Mouse (Mus musculus): ENCODE results near the gene Oas1g.
"Not testable (repeated sequence)": the region's sequence is repeated elsewhere in the genome, so short reads cannot be mapped to it uniquely, and the experiment has no call there.

The Oas1g gene

DNA sequence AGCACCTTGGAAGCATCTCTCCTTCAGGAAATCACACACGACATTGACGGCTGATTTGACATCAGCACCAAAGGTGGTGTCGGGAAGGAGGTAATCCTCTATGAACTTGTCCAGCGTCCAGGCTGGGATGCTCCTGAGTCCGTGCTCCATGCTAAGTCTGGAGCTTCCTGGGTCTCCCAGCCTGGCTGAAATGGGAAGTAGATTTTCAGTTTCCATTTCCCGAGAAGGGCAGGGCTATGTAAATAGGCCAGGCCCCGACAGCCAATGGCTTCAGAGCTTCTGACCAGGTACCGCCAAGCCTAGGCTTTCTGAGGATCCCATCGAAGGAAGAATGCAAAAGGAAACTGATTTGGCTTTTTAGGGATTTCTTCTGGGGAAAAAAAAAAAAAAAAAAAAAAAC, at the start of gene Oas1g:
Oas1g (minus strand) TSS at position 201 of the 400 bp plus-strand sequence.
- not testable (repeated sequence) for DNase-seq (ENCODE audit: low spot score in 2 of 2)

DNA sequence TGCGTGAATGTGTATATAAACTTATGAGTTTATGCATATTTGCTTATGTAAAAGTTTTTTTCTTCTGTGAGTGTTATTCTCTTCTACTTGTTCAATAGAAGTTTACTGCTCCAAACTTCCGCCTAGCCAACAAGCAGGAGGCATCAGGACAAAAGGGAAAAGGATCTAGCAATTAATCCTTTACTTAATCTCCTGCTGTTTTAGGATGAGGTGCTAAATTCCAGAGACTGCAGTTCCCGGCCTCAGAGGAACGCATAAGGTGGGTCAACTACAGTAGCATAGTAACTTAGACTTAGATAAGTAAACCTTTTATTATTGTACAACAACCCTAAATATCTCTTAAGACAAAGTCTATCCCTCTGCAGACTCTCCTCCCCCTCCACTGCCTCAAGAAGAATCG, 46.6 kb upstream of the Oas1g start:
- DNase-seq (ENCODE audit: low spot score in 2 of 2) = no peak

DNA sequence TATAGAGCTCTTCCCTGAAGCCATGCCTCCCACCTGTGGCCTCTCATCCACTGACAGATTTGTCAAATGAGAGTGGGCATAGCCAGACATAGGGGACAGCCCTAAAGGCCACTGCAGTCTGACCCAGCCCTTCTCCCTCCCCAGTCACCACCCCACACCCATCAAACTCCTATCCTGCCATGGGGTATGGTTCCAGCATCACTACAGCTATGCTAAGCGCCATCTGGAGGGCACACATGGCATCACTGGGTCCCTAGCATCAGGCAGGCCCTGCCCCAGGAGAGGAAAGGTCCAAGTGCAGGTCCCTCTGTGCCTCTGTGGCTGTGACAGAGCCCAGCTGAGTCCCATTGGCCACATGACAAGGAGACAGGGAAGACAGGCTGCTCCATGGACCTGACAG, 39.6 kb upstream of the Oas1g start:
- no peak for DNase-seq (ENCODE audit: low spot score in 2 of 2)

DNA sequence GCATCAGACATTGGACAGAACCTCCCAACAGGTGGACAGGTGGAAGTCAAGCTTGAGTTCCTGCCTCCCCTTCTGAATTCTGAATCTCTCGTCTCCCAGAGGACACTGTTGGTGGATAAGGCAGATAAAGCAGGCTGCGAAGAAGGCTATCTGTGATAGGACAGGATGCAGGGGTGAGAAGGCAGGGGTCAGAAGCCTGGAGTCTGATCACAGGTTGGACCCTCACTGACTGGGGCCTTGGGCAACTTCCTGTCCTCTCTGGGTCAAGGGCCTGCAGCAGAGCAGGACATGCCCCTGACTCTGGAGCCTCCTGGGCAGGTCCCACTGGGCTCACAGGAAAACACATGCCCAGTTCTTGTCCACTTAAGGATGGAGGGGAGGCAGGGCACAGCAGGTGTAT, 38.9 kb upstream of the Oas1g start:
- not testable (repeated sequence) for DNase-seq (ENCODE audit: low spot score in 2 of 2)

DNA sequence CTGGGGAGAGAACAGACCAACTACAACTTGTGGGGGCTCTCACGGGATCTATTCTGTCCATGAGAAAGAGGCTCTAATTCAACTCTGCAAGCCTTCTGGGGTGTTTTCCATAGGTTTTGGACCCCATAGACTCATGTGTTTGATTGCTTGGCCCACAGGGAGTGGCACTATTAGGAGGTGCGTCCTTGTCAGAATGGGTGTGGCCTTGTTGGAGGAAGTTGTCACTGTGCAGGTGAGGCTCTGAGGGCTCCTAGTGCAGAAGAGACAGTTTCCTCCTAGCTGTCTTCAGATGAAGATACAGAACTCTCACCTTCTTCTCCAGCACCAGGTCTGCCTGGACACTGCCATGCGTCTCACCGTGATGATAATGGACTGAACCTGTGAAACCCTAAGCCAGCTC, 37.1 kb upstream of the Oas1g start:
- DNase-seq (ENCODE audit: low spot score in 2 of 2) = not testable (repeated sequence)

DNA sequence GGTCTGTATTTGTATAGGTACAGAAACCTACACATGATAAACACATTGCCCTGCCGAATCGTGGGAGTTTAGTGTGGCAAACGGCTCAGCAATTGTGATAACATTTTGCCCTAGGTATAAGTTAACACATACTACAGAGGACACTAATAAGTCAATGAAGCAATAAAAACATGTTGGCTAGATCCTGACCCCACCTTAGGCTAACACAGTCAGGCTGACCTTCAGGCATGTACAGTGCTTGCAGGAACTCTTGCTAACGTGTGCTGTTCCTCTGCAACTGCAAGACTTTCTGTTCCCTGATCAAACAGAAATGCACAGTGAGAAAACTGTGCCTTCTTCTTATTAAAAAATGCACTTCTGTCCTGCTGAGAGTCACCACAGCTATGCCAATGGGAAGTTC, 36.6 kb upstream of the Oas1g start:
- DNase-seq (ENCODE audit: low spot score in 2 of 2) = no peak

DNA sequence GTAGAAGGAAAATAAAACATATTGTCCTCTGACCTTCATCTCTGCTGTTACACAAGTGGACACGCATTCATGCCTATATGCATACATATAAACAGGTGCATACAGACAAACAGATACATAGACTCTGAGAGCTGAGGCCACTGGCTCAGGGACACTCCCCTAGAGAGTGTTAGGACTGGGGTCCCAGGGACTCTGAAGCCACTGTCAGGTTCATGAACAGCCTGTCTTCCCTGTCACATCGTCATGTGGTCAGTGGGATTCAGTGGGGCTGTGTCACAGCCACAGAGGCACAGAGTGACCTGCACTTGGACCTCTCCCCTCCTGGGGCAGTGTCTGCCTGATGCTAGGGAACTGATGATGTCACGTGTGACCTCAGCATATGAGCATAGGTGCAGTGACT, 32.9 kb upstream of the Oas1g start:
- no peak for DNase-seq (ENCODE audit: low spot score in 2 of 2)

DNA sequence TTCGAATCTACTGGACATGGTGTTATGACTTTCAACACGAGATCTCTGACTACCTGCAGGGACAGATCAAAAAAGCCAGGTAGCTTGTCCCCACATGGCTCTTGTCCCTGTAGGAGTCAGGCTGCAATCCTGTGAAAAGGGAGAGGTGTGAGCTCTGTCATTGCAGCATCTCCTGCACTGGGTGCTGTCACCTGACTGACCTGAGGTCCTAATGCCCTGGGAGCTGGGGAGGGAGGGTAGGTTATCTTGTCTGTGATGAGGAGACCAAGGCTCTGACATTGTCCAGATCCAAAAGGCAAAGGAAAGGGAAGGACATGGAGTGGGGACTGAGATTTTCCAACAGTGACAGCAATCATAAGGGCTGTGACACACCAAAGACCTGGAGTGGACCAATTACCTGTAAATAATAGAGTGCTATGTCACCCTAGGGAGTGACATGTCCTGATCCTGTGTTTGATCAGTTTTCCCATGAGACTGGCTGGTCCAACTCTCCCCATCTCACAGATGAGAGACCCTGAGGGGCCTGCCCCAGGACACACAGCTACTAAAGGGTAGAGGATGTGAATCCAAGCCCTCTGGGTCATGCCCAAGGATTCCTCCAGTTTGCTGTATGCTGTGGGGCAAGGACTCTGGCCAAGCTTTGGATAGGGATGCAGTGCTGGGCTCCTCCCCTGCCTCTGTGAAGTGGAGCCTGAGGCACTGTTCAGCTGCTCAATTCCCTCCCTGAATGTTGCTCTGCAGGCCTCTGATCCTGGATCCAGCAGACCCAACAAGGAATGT, 31.9 kb upstream of the Oas1g start:
- not testable (repeated sequence) for DNase-seq (ENCODE audit: low spot score in 2 of 2)

DNA sequence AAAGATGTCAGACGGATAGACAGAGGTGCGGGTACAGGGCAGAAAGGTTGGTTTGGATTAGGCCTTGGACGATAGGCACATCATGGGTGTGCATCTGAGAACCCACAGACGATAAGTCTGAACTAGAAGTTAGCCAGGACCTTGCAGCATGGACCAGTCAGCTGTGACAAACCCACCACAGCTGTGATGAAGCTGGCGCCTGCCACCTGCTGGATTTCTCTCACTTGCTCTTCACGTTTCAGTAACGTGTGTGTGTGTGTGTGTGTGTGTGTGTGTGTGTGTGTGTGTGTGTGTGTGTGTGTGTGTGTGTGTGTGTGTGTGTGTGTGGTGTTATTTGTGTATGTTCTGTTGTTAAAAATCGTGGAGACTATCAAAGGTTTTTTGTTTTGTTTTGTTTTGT, 26.8 kb upstream of the Oas1g start, which contains the start of gene Oas1d:
Oas1d (plus strand) TSS at position 333 of the 400 bp plus-strand sequence.
- DNase-seq (ENCODE audit: low spot score in 2 of 2) = not testable (repeated sequence)

DNA sequence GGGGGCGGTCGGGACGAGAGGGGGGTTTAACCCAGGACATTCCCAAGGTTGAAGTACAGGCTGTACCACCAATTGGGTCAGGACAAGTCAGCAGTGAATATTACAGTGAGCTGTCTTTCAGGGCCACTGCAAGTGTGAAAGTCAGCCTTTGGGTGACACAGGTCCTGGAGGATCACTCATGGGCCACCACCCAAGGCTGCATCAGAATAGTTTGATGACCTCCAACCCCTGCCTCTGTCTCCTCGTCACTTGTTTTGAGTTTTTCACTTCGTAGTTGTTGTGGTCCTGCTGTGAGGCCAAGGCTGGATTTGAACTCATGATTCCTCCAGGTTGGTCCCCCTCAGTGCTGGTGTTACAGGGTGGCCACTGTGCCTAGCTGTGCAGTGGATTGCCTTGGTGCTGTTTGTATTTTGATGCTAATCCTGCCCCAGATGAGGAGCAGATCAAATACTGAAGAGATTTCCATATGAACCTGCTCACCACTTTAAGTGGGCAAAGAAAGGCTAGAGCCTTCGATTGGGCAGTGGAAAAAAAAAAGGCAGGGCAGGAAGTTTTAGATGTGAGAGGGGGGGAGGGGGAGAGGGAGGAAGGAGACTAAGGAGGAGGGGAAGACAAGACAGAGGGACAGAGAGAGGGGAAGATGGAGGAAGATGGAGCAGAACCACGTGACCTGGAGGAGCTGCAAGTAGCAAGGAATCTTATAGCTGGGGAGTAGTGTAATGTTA, 20.9 kb upstream of the Oas1g start:
- no peak for DNase-seq (ENCODE audit: low spot score in 2 of 2)

DNA sequence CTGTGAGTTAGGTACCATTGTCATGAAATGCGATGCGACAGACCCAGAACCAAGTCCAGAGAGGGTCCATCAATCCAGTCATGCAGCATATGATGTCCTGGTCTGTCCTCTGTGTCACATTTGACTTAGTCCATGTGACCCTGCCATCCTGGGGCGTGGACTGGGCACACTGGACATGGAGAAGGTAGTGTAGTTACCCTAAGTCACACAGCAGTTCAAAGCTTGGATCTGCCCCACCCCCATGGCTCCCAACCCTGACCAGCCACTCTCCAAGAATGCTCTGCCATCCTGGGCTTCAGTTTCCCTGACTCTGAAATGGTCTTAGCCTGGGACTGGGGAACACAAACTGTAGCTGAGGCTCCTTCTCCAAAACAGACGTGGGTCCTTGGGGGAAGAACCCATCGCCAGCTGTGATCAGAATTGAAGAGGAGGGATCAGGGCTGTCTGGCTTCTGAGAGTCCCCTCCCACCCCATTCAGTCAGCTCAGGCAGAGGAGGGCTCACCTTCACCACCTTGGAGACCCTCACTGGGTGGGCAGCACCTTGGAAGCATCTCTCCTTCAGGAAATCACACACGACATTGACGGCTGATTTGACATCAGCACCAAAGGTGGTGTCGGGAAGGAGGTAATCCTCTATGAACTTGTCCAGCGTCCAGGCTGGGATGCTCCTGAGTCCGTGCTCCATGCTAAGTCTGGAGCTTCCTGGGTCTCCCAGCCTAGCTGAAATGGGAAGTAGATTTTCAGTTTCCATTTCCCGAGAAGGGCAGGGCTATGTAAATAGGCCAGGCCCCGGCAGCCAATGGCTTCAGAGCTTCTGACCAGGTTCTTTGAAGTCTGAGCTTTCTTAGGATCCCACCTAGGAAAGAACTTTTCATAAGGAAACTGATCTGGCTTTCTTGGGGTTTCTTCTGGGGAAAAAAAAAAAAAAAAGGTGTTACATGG, 19.6 kb upstream of the Oas1g start, which contains the start of gene Oas1a:
Oas1a (minus strand) TSS at position 731 of the 943 bp plus-strand sequence.
- not testable (repeated sequence) for DNase-seq (ENCODE audit: low spot score in 2 of 2)

DNA sequence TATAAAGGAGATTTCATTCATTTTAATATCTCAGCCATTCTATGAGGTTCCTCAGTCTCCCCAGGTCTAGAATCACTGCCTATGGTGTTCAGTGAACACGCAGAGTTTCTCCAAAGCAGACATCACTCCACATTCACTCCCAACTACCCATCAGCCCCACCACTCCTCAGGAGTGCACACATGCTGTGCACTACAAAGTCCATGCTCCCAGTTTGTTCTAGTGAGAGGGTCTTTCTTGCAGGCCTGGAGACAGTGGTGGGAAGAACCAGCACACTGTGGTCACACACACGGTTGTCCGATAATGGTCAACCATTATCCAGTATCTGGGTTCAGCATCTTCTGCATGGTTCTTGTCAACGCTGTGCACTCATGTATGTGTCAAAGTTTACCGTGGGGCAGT, 14.6 kb upstream of the Oas1g start:
- DNase-seq (ENCODE audit: low spot score in 2 of 2) = no peak

DNA sequence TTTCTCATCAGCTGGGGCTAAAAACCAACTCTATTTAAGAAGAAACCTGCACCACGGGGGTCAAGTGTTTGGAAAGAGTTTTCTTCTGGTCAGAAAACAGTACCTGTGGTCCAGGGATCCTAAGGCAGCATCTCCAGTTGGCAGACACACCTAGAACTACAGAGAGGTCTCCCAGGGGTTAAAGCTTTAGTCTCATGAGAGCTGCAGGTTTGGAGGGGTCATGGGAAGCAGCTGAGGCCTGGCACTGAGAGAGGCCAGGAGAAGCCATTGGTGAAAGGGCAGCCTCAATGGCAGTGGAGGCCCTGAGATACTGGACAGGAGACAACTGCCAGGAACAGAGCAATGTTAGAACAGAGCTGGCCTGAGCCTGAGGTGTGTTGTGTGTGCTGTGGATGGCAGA, 13.3 kb upstream of the Oas1g start:
- no peak for DNase-seq (ENCODE audit: low spot score in 2 of 2)

DNA sequence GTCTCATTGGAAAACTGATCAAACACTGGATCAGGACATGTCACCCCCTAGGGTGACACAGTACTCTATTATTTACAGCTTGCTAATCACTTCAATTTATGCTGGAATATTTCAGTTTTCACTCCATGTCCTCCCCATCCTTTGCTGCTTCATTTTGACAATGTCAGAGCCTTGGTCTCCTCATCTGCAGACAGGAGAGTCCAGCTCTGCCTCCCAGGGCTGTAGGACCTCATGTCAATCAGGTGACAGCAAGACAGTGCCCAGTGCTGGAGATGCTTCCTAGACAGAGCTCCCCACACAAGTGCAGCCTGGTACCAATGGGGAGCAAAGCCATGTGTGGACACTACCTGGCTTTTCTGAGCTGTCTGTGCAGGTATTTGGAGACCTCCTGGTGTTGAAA, 11.3 kb upstream of the Oas1g start:
- no peak for DNase-seq (ENCODE audit: low spot score in 2 of 2)

DNA sequence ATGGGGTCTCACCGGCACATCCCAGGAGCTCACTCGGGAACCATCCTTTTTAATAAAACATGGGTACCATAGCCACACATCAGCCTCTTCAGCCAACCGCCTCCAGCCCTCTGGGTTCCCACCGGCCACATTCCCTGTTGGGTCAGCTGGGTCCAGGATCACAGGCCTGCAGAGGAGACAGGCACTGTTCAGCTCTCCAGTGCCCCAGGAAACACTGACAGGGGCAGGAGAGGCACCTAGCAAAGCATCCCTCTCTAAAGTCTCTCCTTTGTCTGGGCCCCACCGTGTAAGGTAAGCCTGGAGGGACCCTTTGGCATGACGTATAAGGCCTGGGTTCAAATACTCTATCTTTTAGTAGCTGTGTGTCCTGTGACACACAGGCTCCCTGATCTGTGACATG, 10.9 kb upstream of the Oas1g start:
- no peak for DNase-seq (ENCODE audit: low spot score in 2 of 2)

DNA sequence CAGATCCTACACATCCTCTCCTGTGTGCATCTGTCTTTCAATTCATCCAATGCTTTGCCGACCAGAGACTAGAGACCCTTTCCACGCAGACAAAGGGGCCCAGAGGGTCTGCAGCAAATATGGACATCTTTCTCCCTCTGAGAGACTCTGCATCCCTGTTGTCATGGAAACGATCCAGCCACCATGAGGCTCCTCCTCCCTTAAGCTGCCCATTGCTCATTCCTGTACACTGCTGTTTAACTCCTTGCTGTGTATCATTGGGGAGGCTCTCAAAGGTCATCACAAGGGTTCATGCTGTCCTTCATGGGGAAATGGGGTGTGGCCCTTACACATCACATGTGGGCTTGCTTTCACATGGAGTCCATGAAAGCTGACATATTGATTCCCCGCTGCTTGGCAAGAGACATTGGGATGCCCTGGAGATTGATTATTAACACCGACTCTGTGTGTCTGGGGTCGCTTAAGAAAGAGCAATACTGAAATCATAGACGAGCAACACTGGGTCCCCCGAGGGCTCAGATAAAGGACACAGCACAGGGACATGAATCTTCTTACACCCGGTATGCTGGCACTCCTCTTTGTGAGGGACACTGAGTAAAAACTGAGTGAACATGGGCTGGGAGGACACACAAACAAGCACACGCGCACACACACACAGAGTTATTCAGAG, 8.0 kb upstream of the Oas1g start:
- no peak for DNase-seq (ENCODE audit: low spot score in 2 of 2)

DNA sequence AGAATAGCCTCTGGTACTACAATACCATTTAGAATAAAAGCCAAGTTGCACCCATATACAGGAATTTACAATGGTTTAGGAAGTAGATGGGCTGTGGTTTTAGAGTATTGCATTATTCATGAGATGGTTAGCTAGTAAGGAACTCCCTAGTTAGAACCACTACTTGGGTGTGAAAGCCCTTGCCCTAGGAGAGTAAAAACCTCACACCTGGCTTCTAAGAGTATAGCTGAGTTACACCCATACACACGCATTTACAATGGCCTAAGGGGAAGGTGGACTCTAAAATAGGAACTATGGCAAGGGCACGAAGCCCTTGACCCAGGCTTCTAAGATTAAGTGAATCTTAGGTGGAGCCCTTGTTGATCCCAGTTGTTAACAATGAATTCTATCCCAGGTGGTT, 7.3 kb upstream of the Oas1g start:
- not testable (repeated sequence) for DNase-seq (ENCODE audit: low spot score in 2 of 2)

DNA sequence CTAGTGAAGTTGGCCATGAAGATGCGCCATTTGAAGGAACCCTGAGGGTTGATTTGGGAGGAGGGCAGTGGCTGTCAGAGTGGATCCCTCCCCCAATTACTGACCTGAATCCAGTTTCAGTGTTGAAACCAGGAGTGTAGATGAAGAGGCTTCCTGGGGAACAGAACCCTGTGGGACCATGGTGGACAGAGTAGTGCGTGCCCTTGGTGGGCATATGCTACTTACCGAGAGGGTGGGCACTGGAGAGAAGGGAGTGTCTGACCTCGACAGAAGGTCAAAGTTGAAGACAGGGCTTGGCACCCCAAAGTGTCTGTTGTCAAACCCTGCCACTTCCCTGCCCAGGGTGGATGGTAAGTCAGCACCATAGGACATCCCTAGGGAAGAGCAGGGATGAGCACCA, 6.5 kb upstream of the Oas1g start:
- not testable (repeated sequence) for DNase-seq (ENCODE audit: low spot score in 2 of 2)

DNA sequence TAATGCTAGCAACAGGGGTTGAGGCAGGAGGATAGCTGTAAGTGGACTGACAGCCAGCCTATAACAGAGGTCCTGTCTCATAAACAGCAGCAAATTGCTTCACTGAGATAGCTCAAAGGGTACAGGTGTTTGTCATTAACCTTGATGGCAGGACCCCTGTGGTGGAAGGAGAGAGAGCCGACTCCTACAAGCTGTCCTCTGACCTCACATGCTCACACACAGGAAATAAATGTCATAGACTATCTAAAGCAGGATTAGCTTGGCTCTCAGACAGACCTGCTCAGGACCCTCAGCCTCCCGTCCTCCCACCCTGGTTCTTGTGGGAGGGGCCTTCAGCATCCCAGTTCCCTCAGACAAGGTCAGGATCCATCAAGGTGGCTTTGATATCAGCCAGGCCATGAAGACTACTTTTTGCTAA, 4.8 kb upstream of the Oas1g start:
- no peak for DNase-seq (ENCODE audit: low spot score in 2 of 2)

DNA sequence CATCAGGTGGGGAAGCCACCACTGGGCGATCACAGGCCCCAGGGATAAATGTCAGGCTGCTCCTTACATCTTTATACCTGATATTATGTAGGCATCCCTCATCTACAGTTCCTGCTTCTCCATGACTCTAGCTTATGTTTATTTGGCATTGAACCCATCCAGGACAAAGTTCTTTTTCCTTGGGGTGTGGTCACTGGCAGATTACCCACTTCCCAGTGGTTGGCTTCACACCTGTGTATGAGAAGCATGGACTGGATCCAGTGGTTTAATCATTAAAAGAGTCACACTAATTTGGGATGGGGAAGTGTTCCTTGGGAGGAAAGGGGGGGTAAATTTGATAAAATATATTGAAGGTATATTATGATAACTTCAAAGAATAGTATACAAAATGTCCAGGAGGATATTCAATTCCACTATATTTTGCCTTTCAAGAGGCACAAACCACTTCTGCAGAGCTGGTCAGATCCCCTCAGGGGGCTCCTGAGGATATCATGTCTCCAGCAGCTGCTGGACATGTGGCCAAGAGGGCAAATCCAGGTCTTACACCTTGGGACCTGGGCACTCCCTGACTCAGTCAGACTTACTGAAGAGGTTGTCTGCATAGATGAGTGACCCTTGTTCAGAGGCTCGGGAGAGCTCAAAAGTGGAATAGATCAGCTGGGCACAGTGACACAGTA, 4.3 kb upstream of the Oas1g start:
- not testable (repeated sequence) for DNase-seq (ENCODE audit: low spot score in 2 of 2)

DNA sequence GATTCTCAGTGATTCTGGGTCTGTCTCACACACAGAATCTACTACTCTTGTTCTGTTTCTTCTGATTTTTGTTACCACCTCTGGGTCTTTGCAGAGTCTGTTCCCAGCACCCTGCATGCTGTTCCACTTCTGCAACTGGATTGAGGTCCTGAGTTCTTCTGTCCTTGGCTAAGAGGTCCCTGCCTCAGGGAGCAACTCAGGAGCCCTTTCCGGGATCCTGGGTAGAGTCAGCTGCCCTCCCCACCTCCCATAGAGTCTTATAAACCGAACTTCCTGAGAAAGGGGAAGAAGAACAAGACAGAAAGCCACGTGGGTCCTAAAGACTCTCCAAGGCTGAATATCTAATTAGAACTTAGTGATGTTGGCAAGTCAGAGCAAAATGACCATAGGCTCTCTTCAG, 3.6 kb upstream of the Oas1g start:
- DNase-seq (ENCODE audit: low spot score in 2 of 2) = no peak

All from right cerebral cortex, adult 2 months (tissue).